Mouse (Mus musculus) cortical plate, adult 2 months (tissue): ENCODE data around the gene Radil.

Experiments
- CTCF ChIP-seq: fragments of 200-500 bp; IDR thresholded peaks from 2 replicates; pipeline ENCODE4 v1.5.1; 2011; ENCODE audit warnings: mild to moderate bottlenecking, control low read depth, low read length; ENCODE audit not compliant: insufficient read depth; ENCODE audit errors: extremely low read depth
- POLR2A ChIP-seq: fragments of 200-500 bp; IDR thresholded peaks from 2 replicates; pipeline ENCODE4 v1.6.1; 2011; ENCODE audit warnings: mild to moderate bottlenecking, low read length, control low read depth; ENCODE audit not compliant: insufficient read depth; ENCODE audit errors: extremely low read depth

DNA sequence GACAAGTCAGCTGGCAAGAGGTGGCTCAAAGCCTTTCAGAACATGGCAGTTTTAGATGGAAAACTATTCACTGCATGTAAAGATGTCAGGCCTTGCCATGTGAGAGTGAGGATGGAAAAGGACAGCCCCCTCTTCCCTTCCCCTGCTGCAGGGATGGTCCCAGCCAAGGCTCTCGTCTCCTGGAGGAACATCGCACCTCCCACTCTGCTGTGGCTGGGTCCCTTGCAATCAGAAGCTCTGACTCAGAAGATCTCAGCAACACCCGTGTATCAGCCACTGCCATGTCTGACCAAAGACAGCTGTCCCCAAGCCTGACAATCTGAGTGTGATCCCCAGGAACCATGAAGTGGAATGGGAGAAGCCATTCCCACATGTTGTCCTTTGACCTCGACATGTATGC, 38.8 kb downstream of the Radil start:
- TF ChIP-seq CTCF (no peak), POLR2A (no peak)
